Mouse (Mus musculus) limb, embryonic 14.5 days (tissue): ENCODE measurements around the gene Arl6ip1. TPM values are rescaled to one million over a fixed set of nuclear protein-coding genes. Genes with fewer than 3 reads are reported as not detected.
A peak's percentile ranks its signal among the peaks of the same experiment; 100 is the strongest.

ENCODE experiments used
- ATAC-seq: fragments of 200-750 bp; cut with Nextera tagmentation; 2 replicates; pipeline ENCODE4 v1.8.0; 2017; ENCODE audit warnings: low read depth, moderate number of reproducible peaks, moderate TSS enrichment; ENCODE audit not compliant: low FRiP score
- DNase-seq: peaks from one replicate; pipeline ENCODE4 v3.0.0-alpha.2; 2015; ENCODE audit warnings: low spot score
- H3K27ac ChIP-seq: fragments of 300-500 bp; sonication (generic); replicated peaks from 2 replicates; pipeline ENCODE4 v1.5.1; 2014; ENCODE audit warnings: low read depth, mild to moderate bottlenecking, low read length, moderate library complexity, mixed read lengths
- H3K27me3 ChIP-seq: fragments of 300-500 bp; sonication (generic); 2 replicates; pipeline ENCODE4 v1.6.1; 2014; ENCODE audit warnings: low read length, mixed read lengths; ENCODE audit not compliant: control insufficient read depth, insufficient read depth
- H3K36me3 ChIP-seq: fragments of 300-500 bp; sonication (generic); 2 replicates; pipeline ENCODE4 v1.6.1; 2014; ENCODE audit warnings: mild to moderate bottlenecking, low read length, moderate library complexity, mixed read lengths; ENCODE audit not compliant: control insufficient read depth, insufficient read depth
- H3K4me1 ChIP-seq: fragments of 300-500 bp; sonication (generic); 2 replicates; pipeline ENCODE4 v1.6.1; 2014; ENCODE audit warnings: antibody characterized with exemption, low read length, mixed read lengths; ENCODE audit not compliant: control insufficient read depth, insufficient read depth
- H3K4me2 ChIP-seq: fragments of 300-500 bp; sonication (generic); replicated peaks from 2 replicates; pipeline ENCODE4 v1.6.1; 2014; ENCODE audit warnings: low read depth, mild to moderate bottlenecking, low read length, moderate library complexity; ENCODE audit not compliant: severe bottlenecking
- H3K4me3 ChIP-seq: fragments of 300-500 bp; sonication (generic); replicated peaks from 2 replicates; pipeline ENCODE4 v1.5.1; 2014; ENCODE audit warnings: low read length
- H3K9ac ChIP-seq: fragments of 300-500 bp; sonication (generic); 2 replicates; pipeline ENCODE4 v1.6.1; 2014; ENCODE audit warnings: mild to moderate bottlenecking, low read depth, low read length, moderate library complexity; ENCODE audit not compliant: severe bottlenecking
- H3K9me3 ChIP-seq: fragments of 300-500 bp; sonication (generic); 2 replicates; pipeline ENCODE4 v1.6.1; 2016; ENCODE audit warnings: low read length; ENCODE audit not compliant: control insufficient read depth
- POLR2A ChIP-seq: fragments of 200-500 bp; IDR thresholded peaks from 2 replicates; pipeline ENCODE4 v1.8.0; 2012; ENCODE audit warnings: inconsistent platforms, mild to moderate bottlenecking, moderate library complexity, borderline replicate concordance; ENCODE audit not compliant: insufficient read depth, insufficient read length; ENCODE audit errors: extremely low read depth
- WGBS: fragments of 180-500 bp; shearing (Covaris S2); extraction: QIAGEN DNeasy Blood & Tissue Kit; methylation state at CpG from one replicate; pipeline ENCODE4 v1.1.7; 2014; 5-methylcytosine and 5-hydroxymethylcytosine counted together
- polyA plus RNA-seq, 2 experiments: library from polyadenylated mRNA; depleted of rRNA in 1 of 2; stranded (reverse) in 1 of 2; unstranded in 1 of 2; fragments of >200 nt; fragmentation: Nextera tagmentation in 1 of 2; extraction: Ambion mirVana in 1 of 2; gene quantifications; 2 replicates each; pipeline versions ENCODE4 v1.2.1 to v1.2.3; 2012 to 2014

Gene Arl6ip1
- polyA plus RNA-seq, 2 experiments, result 196 to 299 TPM

- peaks cover 70% of the 10 kb centered on the region for H3K36me3 ChIP-seq
- peak; percentile 96; the same call in 1 of the 2 replicates for TF ChIP-seq POLR2A
- peak within 1 kb of the TSS; percentile 99 for H3K9ac ChIP-seq
- peak within 1 kb of the TSS; percentile 72 for H3K4me2 ChIP-seq
- H3K4me3 ChIP-seq, result peak within 1 kb of the TSS; percentile 88
- peak; percentile 99 for DNase-seq
- H3K27me3 ChIP-seq, result no peaks in the 10 kb centered on the region
- H3K27ac ChIP-seq, result peak within 1 kb of the TSS; percentile 91
- H3K4me1 ChIP-seq, result peaks cover 37% of the 10 kb centered on the region
- ATAC-seq, result peak; percentile 89
- WGBS, result under 1% methylated on average over 39 of the region's 40 CpGs
- H3K9me3 ChIP-seq, result no peaks in the 10 kb centered on the region
Observed at GRCm38 (mm10) chr7:118115877-118116568, 13.4 kb downstream of the Arl6ip1 start, which contains the start of gene Rps15a. Gene Rps15a, minus strand, starts transcription at chr7:118116188.

- Histone ChIP-seq H3K9ac (peak overlapping the region; percentile 99), H3K27me3 (no peaks in the 10 kb centered on the region), H3K4me2 (peak overlapping the region; percentile 72), H3K36me3 (peaks cover 70% of the 10 kb centered on the region), H3K4me3 (peak overlapping the region; percentile 88), H3K9me3 (no peaks in the 10 kb centered on the region), H3K27ac (peak overlapping the region; percentile 91), H3K4me1 (peaks cover 38% of the 10 kb centered on the region)
- ATAC-seq, result peak; percentile 23
- TF ChIP-seq POLR2A, result no peak
- no peak for DNase-seq
- WGBS, result under 1% methylated on average over 19 of the region's 20 CpGs
Observed at GRCm38 (mm10) chr7:118115533-118115876, 14.0 kb downstream of the Arl6ip1 start.

GRCm38 (mm10) chr7:118113541-118114297 lies 15.7 kb downstream of the Arl6ip1 start:
- peak overlapping the region; percentile 99 for H3K9ac ChIP-seq
- H3K4me2 ChIP-seq, result peak overlapping the region; percentile 72
- no peak for TF ChIP-seq POLR2A
- peaks cover 71% of the 10 kb centered on the region for H3K36me3 ChIP-seq
- H3K4me3 ChIP-seq, result peak overlapping the region; percentile 88
- DNase-seq, result no peak
- WGBS, result 62% methylated on average over 5 of the region's 5 CpGs
- no peak for ATAC-seq
- H3K27me3 ChIP-seq, result no peaks in the 10 kb centered on the region
- no peaks in the 10 kb centered on the region for H3K9me3 ChIP-seq
- H3K4me1 ChIP-seq, result peaks cover 38% of the 10 kb centered on the region
- H3K27ac ChIP-seq, result no peak overlapping the region

- no peak overlapping the region for H3K4me3 ChIP-seq
- 0 out of 2 replicates have a peak overlapping the region, but pooled peaks have one; percentile 22 for H3K9ac ChIP-seq
- H3K27me3 ChIP-seq, result no peaks in the 10 kb centered on the region
- ATAC-seq, result no peak
- peak overlapping the region; percentile 19; the same call in 1 of the 2 replicates for H3K4me2 ChIP-seq
- H3K36me3 ChIP-seq, result peaks cover 87% of the 10 kb centered on the region
- DNase-seq, result no peak
- no peak overlapping the region for H3K27ac ChIP-seq
- peaks cover 38% of the 10 kb centered on the region for H3K4me1 ChIP-seq
- H3K9me3 ChIP-seq, result no peaks in the 10 kb centered on the region
- WGBS, result 77% methylated on average over 3 of the region's 3 CpGs
- TF ChIP-seq POLR2A, result no peak
Observed at GRCm38 (mm10) chr7:118111128-118111527, 18.3 kb downstream of the Arl6ip1 start.

GRCm38 (mm10) chr7:118107671-118108070 lies 21.8 kb downstream of the Arl6ip1 start:
- 69% methylated on average over 1 of the region's 1 CpGs for WGBS
- no peaks in the 10 kb centered on the region for H3K27me3 ChIP-seq
- H3K4me3 ChIP-seq, result no peak overlapping the region
- peaks cover 80% of the 10 kb centered on the region for H3K36me3 ChIP-seq
- H3K9ac ChIP-seq, result no peak overlapping the region
- no peak for ATAC-seq
- no peak overlapping the region for H3K4me2 ChIP-seq
- no peak for TF ChIP-seq POLR2A
- no peaks in the 10 kb centered on the region for H3K9me3 ChIP-seq
- no peak for DNase-seq
- H3K4me1 ChIP-seq, result peaks cover 17% of the 10 kb centered on the region
- H3K27ac ChIP-seq, result no peak overlapping the region
